Mouse (Mus musculus) kidney, adult 18-20 months (tissue): ENCODE measurements at regions not wholly inside any gene's neighbourhood (a gene's known extent, or its start where the extent isn't known, plus 50 kb on each side); places are given as distances from the start of the nearest gene placed in this dataset.

Experiments used
- DNase-seq: peaks from one replicate; pipeline ENCODE4 v3.0.0; 2021

DNA sequence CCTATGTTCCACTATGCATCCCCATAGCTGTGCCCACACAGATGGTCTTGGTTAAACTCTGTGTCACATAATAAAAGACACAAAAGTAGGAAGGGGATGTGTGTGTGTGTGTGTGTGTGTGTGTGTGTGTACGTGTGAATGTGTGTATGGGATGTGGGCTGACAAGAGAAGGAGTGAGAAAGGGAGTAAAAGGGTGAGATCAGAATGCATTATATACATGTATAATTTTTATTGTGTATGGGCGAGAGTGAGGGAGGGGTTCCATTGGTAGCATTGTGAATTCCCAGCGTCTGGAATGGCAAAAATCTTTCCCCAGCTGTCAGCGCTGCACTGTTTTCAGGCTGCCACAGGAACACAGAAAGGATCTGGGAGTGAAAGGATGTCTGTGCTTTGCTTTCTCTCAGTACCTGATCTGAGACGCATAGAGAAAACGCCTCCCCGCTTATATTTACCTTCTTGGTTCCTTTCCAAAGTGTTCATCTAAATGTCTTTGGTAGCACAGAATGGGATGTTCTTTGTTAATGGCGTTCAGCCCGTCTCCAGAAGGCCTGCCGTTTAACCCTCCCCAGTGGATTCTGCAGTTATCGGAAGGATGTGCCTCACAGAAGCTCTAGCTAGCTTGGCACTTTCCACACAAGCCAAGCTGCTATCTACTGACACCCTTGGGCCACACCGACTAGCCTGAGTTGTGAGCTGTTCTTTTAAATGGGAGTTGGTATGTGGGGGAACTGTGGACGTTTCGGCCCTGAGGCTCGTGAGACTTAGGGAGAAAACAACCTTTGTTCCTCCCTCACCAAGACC lies 785.8 kb downstream of the Tmem114 start:
- DNase-seq = no peak

DNA sequence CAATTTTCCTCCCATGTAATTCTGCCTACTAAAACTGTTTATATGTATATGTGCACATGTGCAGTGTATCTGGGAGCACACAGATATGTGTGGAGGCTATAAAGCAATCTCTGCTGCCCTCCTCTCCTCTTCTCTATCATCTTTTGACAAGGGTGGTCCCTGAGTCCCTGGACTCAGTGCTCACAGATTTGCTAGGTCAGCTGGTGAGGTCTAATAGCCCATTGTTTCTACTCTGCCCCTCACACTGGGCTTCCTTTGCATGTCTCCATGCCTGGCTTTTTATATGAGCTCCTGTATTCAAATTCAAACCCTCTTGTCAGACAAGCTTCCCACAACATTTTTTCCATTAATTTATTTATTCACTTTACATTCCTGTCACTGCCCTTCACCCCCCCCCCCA lies 786.9 kb downstream of the Tmem114 start:
- DNase-seq = no peak

DNA sequence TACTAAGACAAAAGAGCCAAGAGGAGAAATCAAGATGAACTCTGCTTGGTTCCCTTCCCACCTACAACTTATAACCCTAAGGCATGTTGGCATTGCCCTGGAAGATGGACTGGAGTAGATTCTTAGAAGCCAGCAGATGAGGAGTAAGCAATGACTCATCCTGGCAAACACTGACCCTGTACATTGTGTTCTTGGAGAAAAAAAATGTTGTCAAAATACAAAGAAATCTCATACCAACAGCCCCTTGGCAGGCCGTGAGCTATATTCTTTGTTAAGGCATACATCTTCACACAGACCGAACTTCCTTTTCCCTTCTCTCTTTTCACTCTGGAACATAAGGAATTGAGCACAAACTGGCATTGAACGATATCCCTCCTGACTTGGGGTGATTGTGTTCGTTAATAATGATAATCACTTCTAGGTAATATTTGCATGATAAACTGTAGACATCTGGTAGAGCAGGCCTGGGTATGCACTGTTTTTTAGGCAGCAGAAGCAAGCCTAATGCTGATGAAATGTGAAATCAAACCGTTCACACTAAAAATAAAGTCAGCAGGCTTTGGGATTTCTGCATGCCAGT lies 787.7 kb downstream of the Tmem114 start:
- no peak for DNase-seq

DNA sequence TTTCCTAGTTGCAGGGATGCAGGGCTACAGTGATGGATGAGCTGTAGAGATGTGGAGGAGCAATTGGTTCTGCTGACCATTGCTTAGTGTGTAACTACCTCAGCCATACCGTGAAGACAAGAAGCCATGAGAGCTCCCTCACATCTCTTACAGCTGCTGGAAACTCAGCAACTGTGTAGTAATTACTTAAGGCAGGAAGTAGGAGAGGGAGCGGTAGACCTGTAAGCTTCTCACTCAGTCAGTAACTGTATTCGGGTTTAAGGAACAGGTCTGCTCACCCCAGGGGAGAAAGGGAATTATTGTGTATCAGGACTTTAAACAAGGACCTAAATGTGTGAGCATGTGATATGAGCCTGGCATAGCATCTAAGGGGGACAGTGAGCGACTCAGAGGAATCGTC lies 788.6 kb downstream of the Tmem114 start:
- no peak for DNase-seq

DNA sequence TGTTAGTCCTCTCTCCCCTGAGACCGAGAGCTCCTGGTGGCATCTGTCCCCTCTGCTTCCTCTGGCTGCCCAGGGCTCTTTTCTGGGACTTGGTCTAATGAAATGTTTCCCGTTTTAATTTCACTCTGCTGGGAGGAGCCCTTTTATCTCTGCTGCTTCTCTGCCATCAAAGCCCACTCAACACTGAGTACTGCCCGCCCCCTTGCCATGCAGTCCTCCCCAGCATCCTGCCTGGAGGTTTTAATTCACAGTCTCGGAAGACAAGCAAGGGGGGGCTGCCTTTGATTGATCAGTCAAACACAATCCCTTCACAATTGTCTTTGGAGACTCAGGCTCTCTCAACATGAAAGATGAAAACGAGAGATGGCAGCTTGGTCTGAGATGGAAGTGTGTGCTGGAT lies 792.5 kb downstream of the Tmem114 start:
- DNase-seq = no peak

DNA sequence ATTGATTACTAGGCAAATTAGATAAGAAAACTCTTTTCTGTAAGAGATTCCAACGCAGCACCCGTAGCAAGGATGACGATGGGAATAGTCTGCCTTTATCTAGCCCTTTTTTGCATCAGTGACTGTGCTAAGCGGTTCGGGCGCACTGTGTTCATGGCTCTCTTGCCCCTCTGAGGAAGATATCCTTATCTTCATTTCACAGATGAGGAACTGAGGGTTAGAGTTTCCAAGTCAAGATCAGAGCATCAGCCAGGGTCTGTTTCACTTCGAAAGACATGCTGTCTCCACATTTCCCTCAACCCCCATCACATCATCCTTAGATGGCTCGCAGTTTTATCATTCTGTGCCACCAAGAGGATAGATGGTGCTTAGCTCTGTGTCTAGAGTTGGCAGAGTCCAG lies 796.6 kb downstream of the Tmem114 start:
- DNase-seq = no peak

DNA sequence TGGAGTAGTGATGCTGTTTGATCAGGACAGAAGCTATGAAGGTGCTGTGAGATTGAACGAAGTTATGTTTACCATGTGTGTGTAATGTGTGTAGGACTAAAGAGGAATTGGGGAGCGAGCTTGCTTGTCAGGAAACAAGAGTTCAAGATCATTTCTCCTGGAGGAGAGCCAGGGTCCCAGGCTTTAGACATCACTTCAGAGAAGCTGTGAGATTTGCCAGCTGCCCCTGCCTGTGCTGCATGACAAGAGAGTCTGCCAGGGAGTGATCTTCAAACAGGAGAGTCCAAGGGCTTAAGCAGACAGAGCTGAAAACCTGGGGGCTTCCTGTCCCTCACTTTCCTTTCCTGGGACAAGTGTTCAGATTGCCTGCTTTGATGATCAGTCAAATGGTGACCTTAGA lies 818.3 kb downstream of the Tmem114 start:
- no peak for DNase-seq

DNA sequence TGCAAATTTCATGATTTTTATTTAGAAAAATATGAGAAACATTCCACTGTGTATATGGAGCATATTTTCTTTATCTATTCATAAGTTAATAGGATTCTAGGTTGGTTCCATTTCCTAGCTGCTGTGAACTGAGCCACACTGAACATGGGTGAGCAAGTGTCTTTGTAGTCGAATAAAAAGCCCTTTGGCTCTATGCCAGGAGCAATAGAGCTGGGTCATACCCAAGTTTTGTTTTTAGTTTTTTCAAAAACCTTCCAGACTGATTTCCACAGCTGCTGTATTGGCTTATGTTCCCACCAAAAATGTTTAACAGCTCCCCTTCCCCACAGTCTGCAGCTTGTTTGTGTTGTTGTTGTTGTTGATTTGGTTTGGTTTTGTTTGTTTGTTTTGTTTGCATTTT lies 822.5 kb downstream of the Tmem114 start:
- no peak for DNase-seq

DNA sequence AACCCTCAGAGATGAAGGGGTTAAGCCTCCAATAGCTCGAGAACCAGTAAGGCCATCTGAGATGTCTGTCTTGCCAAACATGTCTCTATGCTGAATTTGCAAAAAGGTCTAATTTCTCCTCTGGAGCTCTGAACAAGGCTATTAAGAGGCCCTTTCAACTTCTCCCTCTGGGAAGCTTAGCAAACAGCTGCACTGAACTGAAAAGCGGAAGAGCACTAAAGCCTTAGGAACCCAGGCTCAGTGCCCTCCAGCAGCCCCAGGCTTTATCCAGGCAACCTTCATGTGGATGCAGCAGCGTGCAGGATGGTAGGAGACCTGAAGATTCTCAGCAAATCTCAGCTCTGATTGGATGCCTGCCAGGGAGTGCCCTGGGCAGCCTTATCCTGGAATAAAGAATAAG lies 850.1 kb downstream of the Tmem114 start:
- DNase-seq = no peak

DNA sequence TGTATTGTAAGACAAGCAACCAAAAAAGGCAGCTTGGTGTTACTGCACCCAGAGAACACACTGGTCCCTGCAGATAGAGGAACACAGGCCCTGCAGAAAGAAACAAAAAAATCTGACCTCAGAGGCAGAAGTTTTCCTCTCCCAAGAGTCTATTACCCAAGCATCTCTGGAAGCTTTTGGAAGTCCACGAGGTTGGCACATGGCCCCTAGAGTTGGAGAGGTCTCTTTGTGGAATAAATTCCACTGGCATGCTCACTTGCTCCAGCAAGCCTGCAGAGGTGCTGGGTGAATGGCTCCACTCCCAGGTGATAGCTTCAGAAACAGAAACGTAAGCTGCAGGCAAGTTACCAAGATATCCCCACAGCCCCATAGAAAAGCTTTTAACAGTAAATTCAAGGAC lies 864.1 kb downstream of the Tmem114 start:
- DNase-seq = no peak

DNA sequence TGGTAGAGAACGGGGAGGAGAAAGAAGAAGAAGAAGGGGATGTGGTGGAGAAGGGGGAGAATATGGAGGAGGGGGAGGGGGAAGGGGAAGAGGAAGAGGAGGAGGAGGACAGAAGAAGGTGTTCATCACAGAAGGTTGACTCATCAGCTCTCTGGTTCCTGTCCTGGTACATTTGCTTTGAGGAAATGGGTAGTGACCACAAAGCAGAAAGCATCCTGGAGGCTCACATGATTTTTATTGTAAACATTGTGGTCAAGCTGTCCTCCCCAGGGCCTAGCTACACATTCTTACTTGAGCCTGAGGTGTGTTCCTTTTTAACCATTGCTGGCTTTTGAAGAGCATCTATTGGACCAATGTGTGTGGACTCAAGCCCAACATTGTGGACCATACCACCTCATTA lies 865.8 kb downstream of the Tmem114 start:
- DNase-seq = no peak

DNA sequence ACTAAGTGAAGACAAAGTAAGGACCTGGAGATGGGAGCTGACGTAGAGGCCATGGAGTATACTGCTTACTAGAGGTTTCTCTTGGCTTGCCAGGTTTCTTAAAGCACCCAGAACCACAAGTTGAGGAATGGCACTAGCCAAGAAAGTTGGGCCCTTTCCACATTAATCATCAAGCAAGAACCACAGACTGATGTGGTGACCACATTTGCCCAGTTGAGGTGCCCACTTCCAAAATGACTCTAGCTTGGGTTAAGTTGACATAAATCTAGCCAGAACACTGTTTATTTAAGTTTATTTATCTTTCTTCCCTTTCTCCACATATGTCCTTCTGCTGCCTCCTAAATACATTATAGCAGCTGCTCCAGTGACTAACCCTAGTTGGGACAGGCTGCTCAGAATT lies 866.3 kb downstream of the Tmem114 start:
- DNase-seq = no peak

DNA sequence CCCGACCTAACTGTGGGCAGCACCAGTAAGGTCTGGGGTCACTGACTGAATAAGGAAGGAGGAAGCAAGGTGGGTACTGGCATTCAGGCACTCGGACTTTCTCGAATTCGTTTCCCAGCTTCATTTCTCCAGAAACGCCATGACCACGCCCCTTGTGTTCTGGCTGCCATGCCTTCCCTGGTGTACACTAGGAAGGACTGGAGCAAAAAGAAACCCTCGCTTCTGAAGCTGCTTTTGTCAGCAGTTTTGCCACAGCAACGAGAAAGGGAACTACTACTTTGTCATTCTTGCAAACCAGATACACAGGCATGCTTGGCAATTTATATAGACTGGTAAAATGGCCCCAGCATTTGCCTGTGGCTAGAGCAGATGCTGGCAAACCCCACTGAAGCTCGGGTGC lies 869.0 kb downstream of the Tmem114 start:
- DNase-seq = no peak

DNA sequence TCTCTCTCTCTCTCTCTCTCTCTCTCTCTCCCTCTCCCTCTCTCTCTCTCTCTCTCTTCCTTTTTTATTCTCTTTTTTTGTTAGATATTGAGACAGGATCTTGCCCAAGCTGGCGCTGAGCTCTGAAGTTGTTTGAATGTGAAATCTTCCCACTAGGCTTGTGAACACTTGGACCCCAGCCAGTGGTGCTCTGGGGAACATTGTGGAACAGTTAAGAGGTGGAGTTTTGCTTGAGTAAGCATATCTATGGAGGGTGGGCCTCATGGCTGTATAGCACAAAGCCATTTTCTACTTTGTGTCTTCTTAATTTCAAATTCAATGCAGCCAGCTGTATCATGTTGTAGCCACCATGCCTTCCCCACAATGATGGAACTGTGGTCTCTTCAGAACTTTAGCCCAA lies 875.4 kb downstream of the Tmem114 start:
- no peak for DNase-seq

DNA sequence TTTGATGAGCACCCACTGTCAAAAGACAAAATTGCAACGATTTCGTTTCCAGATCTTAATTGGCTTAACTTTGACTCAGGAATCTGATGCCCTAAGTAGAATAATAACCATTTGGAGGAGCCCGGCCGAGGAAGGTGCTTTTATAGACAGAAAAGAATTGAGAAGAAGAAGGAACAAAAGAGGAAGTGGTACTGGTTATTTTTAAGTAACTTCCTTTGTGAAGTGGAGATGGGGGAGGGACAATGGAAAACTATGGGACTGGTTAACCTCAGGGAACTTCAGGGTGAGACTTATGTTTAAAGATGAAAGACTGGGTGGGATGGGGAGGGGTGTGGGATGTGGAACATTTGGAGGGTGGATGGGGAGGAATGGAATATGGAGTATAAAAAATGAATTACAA lies 880.9 kb downstream of the Tmem114 start:
- DNase-seq = no peak

DNA sequence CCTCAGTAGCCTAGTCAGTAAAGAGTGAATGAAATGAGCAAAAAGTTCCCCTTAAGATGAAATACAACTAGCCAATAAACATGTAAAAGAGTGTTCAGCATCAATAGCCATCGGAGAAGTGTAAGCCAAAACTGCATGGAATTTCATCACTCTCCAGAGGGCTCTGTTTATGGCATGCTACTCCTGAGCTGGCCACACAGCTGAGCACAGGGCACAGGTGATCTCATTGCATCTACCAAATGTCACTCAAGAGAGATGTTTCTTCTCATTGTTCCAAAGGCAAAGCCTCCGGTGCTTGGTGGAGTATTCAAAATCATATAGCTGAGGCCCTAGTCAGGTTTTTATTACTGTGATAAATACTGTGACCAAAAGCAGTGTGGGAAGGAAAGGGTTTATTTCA lies 895.1 kb downstream of the Tmem114 start:
- no peak for DNase-seq

DNA sequence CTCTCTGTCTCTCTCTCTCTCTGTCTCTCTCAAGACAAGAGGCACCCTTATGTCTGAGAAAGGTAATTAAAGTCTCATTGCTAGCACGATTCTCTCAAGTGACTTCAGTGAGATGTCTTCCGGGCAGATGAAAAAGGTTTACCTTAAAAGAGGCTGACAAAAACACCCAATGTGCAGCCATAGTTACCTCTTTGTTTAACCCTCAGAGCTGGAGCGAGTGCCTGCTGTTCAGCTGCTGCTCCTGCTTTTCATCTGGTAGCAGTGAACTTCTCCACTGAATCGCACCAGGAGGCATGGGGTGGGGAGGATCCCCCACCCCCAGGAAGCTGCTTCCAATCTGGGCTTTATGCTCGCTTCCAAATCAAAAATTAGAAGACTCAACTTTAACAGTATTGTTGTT lies 896.0 kb downstream of the Tmem114 start:
- DNase-seq = no peak

DNA sequence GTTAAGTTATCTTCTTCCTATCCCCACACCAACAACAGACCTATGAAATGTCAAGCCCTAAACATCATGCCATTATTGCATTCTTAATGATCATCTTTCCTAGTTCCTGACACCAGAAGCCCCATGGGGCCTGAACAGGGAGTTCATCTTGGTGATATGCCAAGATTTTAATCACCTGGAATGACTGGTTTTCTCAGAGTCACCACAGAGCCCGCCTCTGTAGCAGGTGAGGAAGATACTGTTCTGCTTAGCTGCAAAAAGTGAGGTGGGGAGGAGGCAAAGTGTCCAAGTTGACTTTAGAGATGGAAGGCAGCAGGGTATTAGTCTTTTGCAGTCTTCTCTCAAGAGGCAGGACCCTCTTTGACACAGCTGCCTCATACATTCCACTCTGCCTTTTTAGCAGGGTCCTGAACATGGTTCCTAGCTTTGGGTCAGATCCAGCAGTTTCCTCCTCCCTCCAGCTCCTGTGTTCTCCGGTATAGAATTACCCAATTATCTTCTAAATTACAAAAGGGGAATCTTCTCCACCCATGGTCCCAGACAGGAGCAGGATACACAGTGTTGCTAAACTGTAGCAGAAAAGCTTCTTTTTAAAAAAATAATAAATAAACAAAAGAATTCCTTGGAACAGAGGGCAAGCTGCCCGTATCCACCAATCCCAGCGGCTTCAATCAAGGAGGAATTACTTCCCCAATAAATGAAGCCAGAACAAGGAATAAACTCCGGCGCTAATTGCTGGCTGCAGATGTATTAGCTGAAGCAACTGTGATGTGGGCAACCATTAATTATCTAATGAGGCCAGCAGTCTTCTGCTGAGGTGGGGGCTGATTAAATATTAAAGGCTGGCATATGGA lies 896.8 kb downstream of the Tmem114 start:
- no peak for DNase-seq

DNA sequence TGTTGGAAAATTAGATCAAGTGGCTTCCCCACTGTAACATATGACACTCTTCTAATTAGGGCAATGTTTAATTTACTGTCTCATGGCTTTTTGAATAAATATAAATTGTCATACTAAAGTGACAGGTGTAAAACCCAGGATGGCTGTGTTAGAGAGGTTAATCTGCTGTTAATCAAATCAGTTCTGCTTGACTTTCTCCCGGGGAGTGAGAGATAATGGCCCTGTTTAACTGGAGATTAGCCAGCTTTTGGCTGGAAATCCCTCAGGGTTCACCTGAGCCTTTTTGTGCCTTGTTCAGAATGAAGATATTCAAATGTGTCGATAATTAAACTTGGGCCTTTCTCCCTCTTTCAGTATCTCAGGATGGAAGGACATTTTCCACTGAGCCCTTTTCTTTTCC lies 906.2 kb downstream of the Tmem114 start:
- no peak for DNase-seq
